Mouse (Mus musculus): ENCODE data around the gene Tsks.

GRCm38 (mm10) chr7:44965975-44966374 lies 23.0 kb downstream of the Tsks start:
- TF ChIP-seq CTCF (IDR thresholded peaks at IDR 0.05; ENCODE audit: control insufficient read depth, insufficient read depth, insufficient read length) (no peak), MAX (IDR thresholded peaks at IDR 0.05) (no peak)

Data from C2C12 (cell line).